Mouse (Mus musculus) ES-Bruce4 (cell line): ENCODE results near the gene Ranbp9. TPM values are rescaled to one million over a fixed set of nuclear protein-coding genes. Genes with fewer than 3 reads are reported as not detected.
A peak's percentile ranks its signal among the peaks of the same experiment; 100 is the strongest.

Experiments used
- H3K27ac ChIP-seq: 2 replicates; pipeline ENCODE4 v1.5.1; 2012; ENCODE audit warnings: low read length, inconsistent platforms; ENCODE audit not compliant: insufficient read depth
- H3K27me3 ChIP-seq: 2 replicates; pipeline ENCODE4 v1.6.1; 2012; ENCODE audit warnings: mild to moderate bottlenecking, low read length, inconsistent platforms; ENCODE audit not compliant: control insufficient read depth, poor library complexity, insufficient read depth, severe bottlenecking
- H3K36me3 ChIP-seq: 2 replicates; pipeline ENCODE4 v1.6.1; 2012; ENCODE audit warnings: inconsistent platforms, mild to moderate bottlenecking, low read length, moderate library complexity; ENCODE audit not compliant: control insufficient read depth, poor library complexity, insufficient read depth, severe bottlenecking
- H3K4me1 ChIP-seq: one replicate; pipeline ENCODE4 v1.8.1; 2011; ENCODE audit warnings: low read length; ENCODE audit not compliant: control insufficient read depth, insufficient read depth
- H3K4me3 ChIP-seq: 2 replicates; pipeline ENCODE4 v1.5.1; 2011; ENCODE audit warnings: low read depth, mild to moderate bottlenecking, low read length
- H3K9ac ChIP-seq: 2 replicates; pipeline ENCODE4 v1.6.1; 2012; ENCODE audit warnings: low read depth, mild to moderate bottlenecking, inconsistent platforms; ENCODE audit not compliant: poor library complexity, severe bottlenecking
- H3K9me3 ChIP-seq: replicated peaks from 2 replicates; pipeline ENCODE4 v1.6.1; 2012; ENCODE audit warnings: mild to moderate bottlenecking, low read length, inconsistent platforms; ENCODE audit not compliant: control insufficient read depth, poor library complexity, insufficient read depth, severe bottlenecking
- CTCF ChIP-seq: IDR thresholded peaks from one replicate; pipeline ENCODE4 v1.8.1; 2011; ENCODE audit warnings: low read depth, low read length
- EP300 ChIP-seq: IDR thresholded peaks from 2 replicates; pipeline ENCODE4 v1.6.1; 2011; ENCODE audit warnings: low read depth, low read length; ENCODE audit not compliant: insufficient read depth
- POLR2A ChIP-seq: IDR thresholded peaks from one replicate; pipeline ENCODE4 v1.8.1; 2011; ENCODE audit warnings: low read length; ENCODE audit not compliant: insufficient read depth
- polyA plus RNA-seq: library from polyadenylated mRNA; stranded (reverse); fragments of >200 nt; gene quantifications from 2 replicates; pipeline ENCODE4 v1.2.4, GENCODE M21; 2011; ENCODE audit warnings: low read depth; ENCODE audit not compliant: missing spikeins, insufficient read depth, insufficient read length

Gene Ranbp9
- polyA plus RNA-seq: 69.9 and 79.6 TPM in 2 replicates

DNA sequence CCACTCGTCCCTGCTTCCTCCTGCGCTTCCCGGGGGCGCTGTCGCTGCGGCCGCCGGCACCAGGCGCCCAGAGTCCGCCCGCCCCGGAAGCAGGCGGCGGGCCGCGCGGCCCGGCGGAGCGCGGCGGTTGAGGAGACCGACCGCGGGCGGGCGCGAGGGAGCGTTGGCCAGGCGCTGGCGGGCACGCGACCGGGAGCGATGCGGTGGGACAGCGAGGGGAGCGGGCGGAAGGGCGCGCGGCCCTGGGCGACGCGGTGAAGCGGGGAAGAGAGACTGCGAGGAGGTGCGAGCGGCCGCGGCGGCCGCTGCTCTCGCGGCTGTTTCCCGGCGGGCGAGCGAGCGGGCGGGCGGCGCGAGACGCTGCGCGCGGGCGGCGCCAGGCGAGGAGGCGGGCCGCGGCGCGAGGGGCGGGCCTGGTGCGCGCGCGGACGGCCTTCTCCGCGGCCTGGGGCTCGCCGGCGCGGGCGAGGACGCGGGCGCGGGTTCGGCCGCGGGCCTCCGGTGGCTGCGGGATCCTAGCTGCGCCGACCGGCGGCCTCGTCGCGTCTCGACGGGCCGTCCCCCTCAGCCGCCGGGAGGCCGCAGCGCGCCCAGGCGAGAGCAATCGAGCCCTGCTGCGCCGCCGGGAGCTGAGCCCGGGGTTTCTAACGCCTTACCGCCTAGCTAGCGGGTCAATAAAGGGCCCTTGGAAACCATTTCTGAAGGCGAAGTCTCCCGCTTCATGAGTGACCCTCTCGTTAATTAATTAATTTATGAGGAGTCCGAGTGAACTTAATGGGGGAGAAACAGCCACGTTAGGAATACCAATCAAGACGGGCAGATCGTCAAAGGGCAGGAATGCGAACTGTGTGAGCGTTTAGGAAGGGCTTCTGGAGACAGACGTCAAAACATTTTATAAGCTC lies at the start of gene Ranbp9:
TSS of gene Ranbp9 (minus strand) at position 326 of the 902 bp plus-strand sequence.
- no peak for TF ChIP-seq EP300
- peak; percentile 35 for TF ChIP-seq POLR2A
- TF ChIP-seq CTCF: no peak

GRCm38 (mm10) chr13:43530129-43530831 lies 49.2 kb upstream of the Ranbp9 start:
- Histone ChIP-seq H3K27ac (no peak overlapping the region), H3K4me3 (no peak overlapping the region), H3K4me1 (peaks cover 5% of the 10 kb centered on the region), H3K27me3 (no peaks in the 10 kb centered on the region), H3K36me3 (no peaks in the 10 kb centered on the region), H3K9ac (no peak overlapping the region), H3K9me3 (no peaks in the 10 kb centered on the region)
- TF ChIP-seq CTCF (no peak), POLR2A (no peak), EP300 (no peak)

More for the DNA sequence above, at the start of gene Ranbp9:
- no peaks in the 10 kb centered on the region for H3K9me3 ChIP-seq
- no peaks in the 10 kb centered on the region for H3K36me3 ChIP-seq
- peak within 1 kb of the TSS; percentile 100 for H3K9ac ChIP-seq
- H3K27me3 ChIP-seq: no peaks in the 10 kb centered on the region
- H3K4me1 ChIP-seq: peaks cover 2% of the 10 kb centered on the region
- peak within 1 kb of the TSS; percentile 99 for H3K4me3 ChIP-seq
- H3K27ac ChIP-seq: peak within 1 kb of the TSS; percentile 89

- H3K9ac ChIP-seq: no peak overlapping the region
- H3K27ac ChIP-seq: no peak overlapping the region
- H3K4me3 ChIP-seq: no peak overlapping the region
- TF ChIP-seq CTCF: no peak
- no peak for TF ChIP-seq POLR2A
- TF ChIP-seq EP300: peak; percentile 67; the same call in 1 of the 2 replicates
- H3K27me3 ChIP-seq: no peaks in the 10 kb centered on the region
- no peaks in the 10 kb centered on the region for H3K9me3 ChIP-seq
- peaks cover 4% of the 10 kb centered on the region for H3K4me1 ChIP-seq
- no peaks in the 10 kb centered on the region for H3K36me3 ChIP-seq
Measured at GRCm38 (mm10) chr13:43526289-43526688, 45.2 kb upstream of the Ranbp9 start.

GRCm38 (mm10) chr13:43525363-43526134 lies 44.5 kb upstream of the Ranbp9 start:
- Histone ChIP-seq H3K4me3 (no peak overlapping the region), H3K36me3 (no peaks in the 10 kb centered on the region), H3K4me1 (peaks cover 2% of the 10 kb centered on the region), H3K9me3 (no peaks in the 10 kb centered on the region), H3K9ac (no peak overlapping the region), H3K27ac (0 out of 2 replicates have a peak overlapping the region, but pooled peaks have one; percentile 12), H3K27me3 (no peaks in the 10 kb centered on the region)
- TF ChIP-seq POLR2A (no peak), CTCF (no peak), EP300 (no peak)

- no peak overlapping the region for H3K9ac ChIP-seq
- TF ChIP-seq EP300 (no peak), CTCF (no peak), POLR2A (no peak)
- no peaks in the 10 kb centered on the region for H3K27me3 ChIP-seq
- no peaks in the 10 kb centered on the region for H3K9me3 ChIP-seq
- no peaks in the 10 kb centered on the region for H3K36me3 ChIP-seq
- H3K4me3 ChIP-seq: no peak overlapping the region
- H3K4me1 ChIP-seq: peaks cover 2% of the 10 kb centered on the region
- 0 out of 2 replicates have a peak overlapping the region, but pooled peaks have one; percentile 12 for H3K27ac ChIP-seq
Measured at GRCm38 (mm10) chr13:43524491-43525362, 43.6 kb upstream of the Ranbp9 start.
